Comparison of ENCODE assay signal across 7 mouse cellular contexts in genomic region chr6:83267616-83268015, GRCm38 (mm10). TPM values are rescaled to one million over a fixed set of nuclear protein-coding genes. Genes with fewer than 3 reads are reported as not detected.
DNase-seq lines count a peak whose midpoint lies in the region; ATAC-seq lines count a peak whose summit lies in the region.

No protein-coding gene starts in this region.

- H3K4me1 ChIP-seq in forebrain, embryonic 11.5 days (replicated peaks; ENCODE audit: control insufficient read depth, insufficient read depth, low read length) = peaks cover 3% of the 10 kb centered on the region; the same call in 1 of the 2 replicates
- H3K4me1 ChIP-seq in intestine, embryonic 14.5 days (replicated peaks; ENCODE audit: control insufficient read depth, insufficient read depth, low read length) = peaks cover 4% of the 10 kb centered on the region; the same call in 1 of the 2 replicates
- peaks cover 16% of the 10 kb centered on the region for H3K4me1 ChIP-seq in neural tube, embryonic 15.5 days

- H3K27me3 ChIP-seq in forebrain, embryonic 11.5 days (ENCODE audit: control insufficient read depth, insufficient read depth, low read length) = no peaks in the 10 kb centered on the region
- no peaks in the 10 kb centered on the region for H3K27me3 ChIP-seq in intestine, embryonic 14.5 days (replicated peaks; ENCODE audit: control insufficient read depth, insufficient read depth, low read length)
- no peaks in the 10 kb centered on the region for H3K27me3 ChIP-seq in neural tube, embryonic 15.5 days (replicated peaks)

- H3K9ac ChIP-seq in forebrain, embryonic 11.5 days (ENCODE audit: low read length) = peak overlapping the region; percentile 20; the same call in 1 of the 2 replicates
- no peak overlapping the region for H3K9ac ChIP-seq in intestine, embryonic 14.5 days (ENCODE audit: low read length)
- H3K9ac ChIP-seq in neural tube, embryonic 15.5 days (replicated peaks) = no peak overlapping the region

- WGBS in forebrain, embryonic 11.5 days = 70% methylated on average over 4 of the region's 4 CpGs
- 70% methylated on average over 4 of the region's 4 CpGs for WGBS in intestine, embryonic 14.5 days
- whole genome bisulfite sequencing in neural tube, embryonic 15.5 days = 58% methylated on average over 4 of the region's 4 CpGs

- H3K9me3 ChIP-seq in forebrain, embryonic 11.5 days (ENCODE audit: control insufficient read depth, low read length) = no peaks in the 10 kb centered on the region
- no peaks in the 10 kb centered on the region for H3K9me3 ChIP-seq in intestine, embryonic 14.5 days (ENCODE audit: control insufficient read depth, low read length)
- no peaks in the 10 kb centered on the region for H3K9me3 ChIP-seq in neural tube, embryonic 15.5 days (replicated peaks)

- peak overlapping the region; percentile 56 for H3K4me2 ChIP-seq in forebrain, embryonic 11.5 days (ENCODE audit: low read depth, low read length, severe bottlenecking)
- peak overlapping the region; percentile 54 for H3K4me2 ChIP-seq in intestine, embryonic 14.5 days (ENCODE audit: low read length)
- peak overlapping the region; percentile 64 for H3K4me2 ChIP-seq in neural tube, embryonic 15.5 days

- H3K27ac ChIP-seq in forebrain, embryonic 11.5 days (ENCODE audit: low read depth, low read length) = no peak overlapping the region
- no peak overlapping the region for H3K27ac ChIP-seq in intestine, embryonic 14.5 days (ENCODE audit: low read depth)
- H3K27ac ChIP-seq in neural tube, embryonic 15.5 days (replicated peaks) = peak overlapping the region; percentile 89

- ATAC-seq in forebrain, embryonic 11.5 days (replicated peaks; ENCODE audit: low FRiP score) = 0 out of 2 replicates have a peak, but pooled peaks have one; percentile 28
- no peak for ATAC-seq in intestine, embryonic 14.5 days (replicated peaks; ENCODE audit: low FRiP score, low TSS enrichment, low read depth)
- no peak for ATAC-seq in neural tube, embryonic 15.5 days (ENCODE audit: low FRiP score)

- no peak overlapping the region for H3K4me3 ChIP-seq in forebrain, embryonic 11.5 days (ENCODE audit: low read depth, low read length)
- peak overlapping the region; percentile 54 for H3K4me3 ChIP-seq in intestine, embryonic 14.5 days (ENCODE audit: low read depth, low read length)
- H3K4me3 ChIP-seq in neural tube, embryonic 15.5 days (replicated peaks) = no peak overlapping the region

- intact Hi-C loops in left cerebral cortex, postnatal 14 days (cut with DNase I) = loop anchor here (5.0 kb wide), 1 partner anchor 50 kb away; the partner anchor contains the start of gene Slc4a5

- DNase-seq in left cerebral cortex, postnatal 14 days (ENCODE audit: low spot score in 2 of 2) = peak; percentile 6 to 25
- DNase-seq in left cerebral cortex, adult 11 months (ENCODE audit: low spot score) = no peak
- no peak for DNase-seq in forebrain, embryonic 11.5 days (ENCODE audit: low spot score)
- no peak for DNase-seq in intestine, embryonic 14.5 days (ENCODE audit: low spot score)
- DNase-seq in right cerebral cortex, postnatal 25 days = no peak
- no peak for DNase-seq in c-Kit-positive CD71-positive TER-119-positive erythroid progenitor cells, embryonic 14.5 days (ENCODE audit: low spot score)

- no peaks in the 10 kb centered on the region for H3K36me3 ChIP-seq in forebrain, embryonic 11.5 days (ENCODE audit: control insufficient read depth, insufficient read depth, low read length)
- no peaks in the 10 kb centered on the region for H3K36me3 ChIP-seq in intestine, embryonic 14.5 days (ENCODE audit: control insufficient read depth, insufficient read depth, low read length)
- H3K36me3 ChIP-seq in neural tube, embryonic 15.5 days = no peaks in the 10 kb centered on the region

RNA-seq across cellular contexts. Expression of gene Slc4a5, which starts 48.0 kb away (rescaled TPM):
- total RNA-seq in left cerebral cortex, postnatal 14 days (2021) = 1 to 10 TPM; 1.1 TPM
- polyA plus RNA-seq in forebrain, embryonic 11.5 days (2014; fragmentation: Nextera tagmentation; extraction: Ambion mirVana) = 0.35 and 0.84 TPM in 2 replicates
- polyA plus RNA-seq in intestine, embryonic 14.5 days (2014; fragmentation: Nextera tagmentation; extraction: Ambion mirVana) = 0.17 and 0.46 TPM in 2 replicates
- polyA plus RNA-seq in neural tube, embryonic 15.5 days (2015; fragmentation: Nextera tagmentation; extraction: Ambion mirVana) = 0.27 and 0.57 TPM in 2 replicates

RNA-seq across cellular contexts. Expression of gene Mthfd2, which starts 58.1 kb away (rescaled TPM):
- total RNA-seq in left cerebral cortex, postnatal 14 days (2021) = 1 to 10 TPM; 6.2 to 6.6 TPM
- polyA plus RNA-seq in forebrain, embryonic 11.5 days (2014; fragmentation: Nextera tagmentation; extraction: Ambion mirVana) = 48.0 and 48.1 TPM in 2 replicates
- polyA plus RNA-seq in intestine, embryonic 14.5 days (2014; fragmentation: Nextera tagmentation; extraction: Ambion mirVana) = 36.0 and 37.4 TPM in 2 replicates
- 30.9 and 34.7 TPM in 2 replicates for polyA plus RNA-seq in neural tube, embryonic 15.5 days (2015; fragmentation: Nextera tagmentation; extraction: Ambion mirVana)

RNA-seq across cellular contexts. Expression of gene Mob1a, which starts 58.2 kb away (rescaled TPM):
- total RNA-seq in left cerebral cortex, postnatal 14 days (2021) = 10 to 100 TPM; 22.0 to 22.4 TPM
- 69.7 TPM in 2 replicates for polyA plus RNA-seq in forebrain, embryonic 11.5 days (2014; fragmentation: Nextera tagmentation; extraction: Ambion mirVana)
- polyA plus RNA-seq in intestine, embryonic 14.5 days (2014; fragmentation: Nextera tagmentation; extraction: Ambion mirVana) = 74.8 and 76.4 TPM in 2 replicates
- 20.2 and 31.3 TPM in 2 replicates for polyA plus RNA-seq in neural tube, embryonic 15.5 days (2015; fragmentation: Nextera tagmentation; extraction: Ambion mirVana)

Comparison
In these comparisons a context has a peak if more than half of its experiments do, and no peak if none do; other contexts are left out.
1. DNase-seq: peak in left cerebral cortex, postnatal 14 days (2 of 2); none in left cerebral cortex, adult 11 months (single experiment), forebrain, embryonic 11.5 days (single experiment), intestine, embryonic 14.5 days (single experiment), right cerebral cortex, postnatal 25 days (single experiment) and c-Kit-positive CD71-positive TER-119-positive erythroid progenitor cells, embryonic 14.5 days (single experiment).
2. Peak in every context shown above with its lines, with median percentiles within 50 percentile points of each other: H3K4me2 ChIP-seq.